Mouse (Mus musculus) gastrocnemius, adult 2 months (tissue): ENCODE measurements around the gene Sema3c. TPM values are rescaled to one million over a fixed set of nuclear protein-coding genes. Genes with fewer than 3 reads are reported as not detected.

Experiments used
- DNase-seq: peaks from one replicate; pipeline ENCODE4 v3.0.0; 2022
- H3K27ac ChIP-seq: fragments of 200-600 bp; 2 replicates; pipeline ENCODE4 v1.8.1; 2022; ENCODE audit warnings: mild to moderate bottlenecking
- H3K4me3 ChIP-seq: fragments of 200-600 bp; 2 replicates; pipeline ENCODE4 v1.8.1; 2022; ENCODE audit warnings: mild to moderate bottlenecking, moderate library complexity
- CTCF ChIP-seq: fragments of 200-600 bp; IDR thresholded peaks from 2 replicates; pipeline ENCODE4 v1.8.1; 2022; ENCODE audit warnings: antibody characterized with exemption, mild to moderate bottlenecking, moderate library complexity
- intact Hi-C: fragments of 180-260 bp; cut with DNase I; formaldehyde crosslinking; loops from one replicate; pipeline ENCODE4 v1.15.1; 2025
- total RNA-seq, 2 experiments: library from RNA; stranded (reverse); gene quantifications; 2 replicates each; pipeline ENCODE4 v1.2.3; 2021

The Sema3c gene
- total RNA-seq, 2 experiments from 2014 or later: 48.1 to 59.1 TPM

- peak; percentile 44 for DNase-seq
- intact Hi-C loops: no loop called here
- no peak overlapping the region for H3K4me3 ChIP-seq
- no peak for TF ChIP-seq CTCF
- peak overlapping the region; percentile 59 for H3K27ac ChIP-seq
Observed at GRCm38 (mm10) chr5:17584299-17584945, 10.3 kb downstream of the Sema3c start.

GRCm38 (mm10) chr5:17586518-17587210, 12.6 kb downstream of the Sema3c start:
- intact Hi-C loops: no loop called here
- no peak for DNase-seq
- H3K27ac ChIP-seq: no peak overlapping the region
- no peak overlapping the region for H3K4me3 ChIP-seq
- no peak for TF ChIP-seq CTCF

- Histone ChIP-seq H3K4me3 (no peak overlapping the region), H3K27ac (no peak overlapping the region)
- no peak for DNase-seq
- no peak for TF ChIP-seq CTCF
- intact Hi-C loops: no loop called here
Observed at GRCm38 (mm10) chr5:17591908-17592307, 17.8 kb downstream of the Sema3c start.

GRCm38 (mm10) chr5:17601700-17602099, 27.6 kb downstream of the Sema3c start:
- intact Hi-C loops: loop anchor here (1.0 kb wide), 1 partner anchor 29 kb away; no protein-coding TSS in a partner anchor
- Histone ChIP-seq H3K4me3 (no peak overlapping the region), H3K27ac (no peak overlapping the region)
- DNase-seq: no peak
- no peak for TF ChIP-seq CTCF

- peak; percentile 22 for DNase-seq
- TF ChIP-seq CTCF: no peak
- H3K27ac ChIP-seq: peak overlapping the region; percentile 62
- H3K4me3 ChIP-seq: no peak overlapping the region
- intact Hi-C loops: no loop called here
Observed at GRCm38 (mm10) chr5:17620619-17621018, 46.5 kb downstream of the Sema3c start.

- no peak for DNase-seq
- Histone ChIP-seq H3K27ac (no peak overlapping the region), H3K4me3 (no peak overlapping the region)
- intact Hi-C loops: no loop called here
- no peak for TF ChIP-seq CTCF
Observed at GRCm38 (mm10) chr5:17622564-17622963, 48.5 kb downstream of the Sema3c start.

GRCm38 (mm10) chr5:17628606-17629005, 54.5 kb downstream of the Sema3c start:
- intact Hi-C loops: no loop called here

GRCm38 (mm10) chr5:17629599-17629998, 55.5 kb downstream of the Sema3c start:
- TF ChIP-seq CTCF: no peak
- no peak overlapping the region for H3K4me3 ChIP-seq
- intact Hi-C loops: no loop called here
- DNase-seq: no peak
- no peak overlapping the region for H3K27ac ChIP-seq

More at GRCm38 (mm10) chr5:17628606-17629005, 54.5 kb downstream of the Sema3c start:
- no peak overlapping the region for H3K4me3 ChIP-seq
- no peak for DNase-seq
- no peak overlapping the region for H3K27ac ChIP-seq
- TF ChIP-seq CTCF: no peak

- Histone ChIP-seq H3K27ac (no peak overlapping the region), H3K4me3 (no peak overlapping the region)
- DNase-seq: no peak
- TF ChIP-seq CTCF: no peak
- intact Hi-C loops: no loop called here
Observed at GRCm38 (mm10) chr5:17639519-17639918, 65.4 kb downstream of the Sema3c start.

- intact Hi-C loops: no loop called here
- DNase-seq: no peak
- no peak overlapping the region for H3K4me3 ChIP-seq
- H3K27ac ChIP-seq: no peak overlapping the region
- TF ChIP-seq CTCF: no peak
Observed at GRCm38 (mm10) chr5:17647643-17648226, 73.7 kb downstream of the Sema3c start.

- intact Hi-C loops: no loop called here
- Histone ChIP-seq H3K4me3 (no peak overlapping the region), H3K27ac (no peak overlapping the region)
- no peak for TF ChIP-seq CTCF
- DNase-seq: no peak
Observed at GRCm38 (mm10) chr5:17648865-17649542, 74.9 kb downstream of the Sema3c start.

GRCm38 (mm10) chr5:17661223-17661622, 87.1 kb downstream of the Sema3c start:
- intact Hi-C loops: no loop called here
- Histone ChIP-seq H3K27ac (no peak overlapping the region), H3K4me3 (no peak overlapping the region)
- DNase-seq: no peak
- TF ChIP-seq CTCF: no peak

- no peak overlapping the region for H3K4me3 ChIP-seq
- intact Hi-C loops: no loop called here
- DNase-seq: no peak
- TF ChIP-seq CTCF: no peak
- H3K27ac ChIP-seq: no peak overlapping the region
Observed at GRCm38 (mm10) chr5:17671356-17671755, 97.3 kb downstream of the Sema3c start.
